Mouse (Mus musculus) MEL (cell line): ENCODE data around the gene 4930503B20Rik. TPM values are rescaled to one million over a fixed set of nuclear protein-coding genes. Genes with fewer than 3 reads are reported as not detected.

Experiments
- DNase-seq: peaks from one replicate; pipeline ENCODE4 v3.0.0; 2011; ENCODE audit warnings: low read depth, low spot score
- H3K27ac ChIP-seq: 2 replicates; pipeline ENCODE4 v1.5.1; 2012; ENCODE audit warnings: low read depth, mild to moderate bottlenecking, control low read depth, low read length, moderate library complexity; ENCODE audit not compliant: control insufficient read depth
- H3K27me3 ChIP-seq, 2 experiments: fragments of 150-350 bp in 1 of 2; sonication (generic) in 1 of 2; 2 replicates each; pipeline ENCODE4 v1.6.1; 2012; ENCODE audit warnings: low read length in 2 of 2, mild to moderate bottlenecking in 2 of 2, improper control_type of control experiment in 1 of 2, moderate library complexity in 1 of 2; ENCODE audit not compliant: insufficient read depth in 2 of 2, control insufficient read depth in 1 of 2
- H3K36me3 ChIP-seq, 2 experiments: 2 replicates each; pipeline ENCODE4 v1.6.1; 2012 to 2014; ENCODE audit warnings: low read length in 2 of 2, improper control_type of control experiment in 1 of 2, inconsistent platforms in 1 of 2, mild to moderate bottlenecking in 1 of 2; ENCODE audit not compliant: insufficient read depth in 2 of 2, control insufficient read depth in 1 of 2
- H3K4me1 ChIP-seq, 2 experiments: fragments of 150-350 bp in 1 of 2; sonication (generic) in 1 of 2; 2 replicates each; pipeline ENCODE4 v1.6.1; 2012; ENCODE audit warnings: low read length in 2 of 2, improper control_type of control experiment in 1 of 2, mild to moderate bottlenecking in 1 of 2; ENCODE audit not compliant: insufficient read depth in 2 of 2, control insufficient read depth in 1 of 2
- H3K4me3 ChIP-seq, 2 experiments: fragments of 150-350 bp in 1 of 2; sonication (generic) in 1 of 2; 2 replicates each; pipeline ENCODE4 v1.5.1; 2012; ENCODE audit warnings: low read depth in 2 of 2, low read length in 2 of 2, mild to moderate bottlenecking in 2 of 2, moderate library complexity in 2 of 2, control low read depth in 1 of 2, improper control_type of control experiment in 1 of 2; ENCODE audit not compliant: control insufficient read depth in 1 of 2, insufficient read depth in 1 of 2
- H3K79me2 ChIP-seq: 2 replicates; pipeline ENCODE4 v1.6.1; 2012; ENCODE audit warnings: mild to moderate bottlenecking, low read length, moderate library complexity; ENCODE audit not compliant: control insufficient read depth, poor library complexity, insufficient read depth
- H3K9ac ChIP-seq: 2 replicates; pipeline ENCODE4 v1.6.1; 2012; ENCODE audit warnings: low read depth, mild to moderate bottlenecking, control low read depth, low read length, moderate library complexity; ENCODE audit not compliant: control insufficient read depth, poor library complexity, severe bottlenecking
- H3K9me3 ChIP-seq: fragments of 150-350 bp; sonication (generic); replicated peaks from 2 replicates; pipeline ENCODE4 v1.6.1; 2012; ENCODE audit warnings: mild to moderate bottlenecking, low read length, improper control_type of control experiment, moderate library complexity; ENCODE audit not compliant: insufficient read depth
- CHD2 ChIP-seq: IDR thresholded peaks from 2 replicates; pipeline ENCODE4 v1.6.1; 2011; ENCODE audit warnings: low read length, improper control_type of control experiment
- CTCF ChIP-seq, 3 experiments: IDR thresholded peaks in 2 of 3; conservative IDR thresholded peaks in 1 of 3; 2 replicates each; pipeline ENCODE4 v1.5.1; 2011 to 2012; ENCODE audit warnings: low read length in 3 of 3, low read depth in 2 of 3, mild to moderate bottlenecking in 2 of 3, improper control_type of control experiment in 1 of 3, inconsistent platforms in 1 of 3, mixed read lengths in 1 of 3, moderate library complexity in 1 of 3; ENCODE audit not compliant: control insufficient read depth in 1 of 3, insufficient read depth in 1 of 3, poor library complexity in 1 of 3, severe bottlenecking in 1 of 3
- ELF1 ChIP-seq: IDR thresholded peaks from 2 replicates; pipeline ENCODE4 v1.6.1; 2014; ENCODE audit warnings: low read depth, mild to moderate bottlenecking, inconsistent platforms, low read length, improper control_type of control experiment, moderate library complexity
- ETS1 ChIP-seq: IDR thresholded peaks from 2 replicates; pipeline ENCODE4 v1.6.1; 2012; ENCODE audit warnings: low read depth, mild to moderate bottlenecking, inconsistent platforms, low read length, improper control_type of control experiment, moderate library complexity
- GATA1 ChIP-seq: IDR thresholded peaks from 2 replicates; pipeline ENCODE4 v1.6.1; 2011; ENCODE audit warnings: low read depth, low read length, improper control_type of control experiment
- HCFC1 ChIP-seq: IDR thresholded peaks from 2 replicates; pipeline ENCODE4 v1.6.1; 2012; ENCODE audit warnings: low read depth, mild to moderate bottlenecking, inconsistent platforms, low read length, improper control_type of control experiment, moderate library complexity
- MAX ChIP-seq: IDR thresholded peaks from 2 replicates; pipeline ENCODE4 v1.6.1; 2011; ENCODE audit warnings: low read length, improper control_type of control experiment
- MEF2A ChIP-seq: IDR thresholded peaks from 2 replicates; pipeline ENCODE4 v1.6.1; 2014; ENCODE audit warnings: low read depth, mild to moderate bottlenecking, inconsistent platforms, low read length, improper control_type of control experiment; ENCODE audit not compliant: poor library complexity, insufficient replicate concordance, severe bottlenecking; ENCODE audit errors: extremely low read depth
- MYB ChIP-seq: IDR thresholded peaks from 2 replicates; pipeline ENCODE4 v1.6.1; 2011; ENCODE audit warnings: mild to moderate bottlenecking, low read depth, low read length, improper control_type of control experiment
- NELFE ChIP-seq: IDR thresholded peaks from 2 replicates; pipeline ENCODE4 v1.6.1; 2011; ENCODE audit warnings: low read depth, low read length, improper control_type of control experiment
- NRF1 ChIP-seq: IDR thresholded peaks from 2 replicates; pipeline ENCODE4 v1.6.1; 2014; ENCODE audit warnings: low read depth, mild to moderate bottlenecking, inconsistent platforms, low read length, improper control_type of control experiment, moderate library complexity; ENCODE audit not compliant: poor library complexity, insufficient read depth, severe bottlenecking
- POLR2AphosphoS5 ChIP-seq: IDR thresholded peaks from 2 replicates; pipeline ENCODE4 v1.6.1; 2012; ENCODE audit warnings: low read depth, borderline replicate concordance, mild to moderate bottlenecking, inconsistent platforms, low read length, moderate library complexity, mixed read lengths
- RAD21 ChIP-seq: IDR thresholded peaks from 2 replicates; pipeline ENCODE4 v1.6.1; 2011; ENCODE audit warnings: mild to moderate bottlenecking, low read depth, low read length, improper control_type of control experiment
- SMC3 ChIP-seq: IDR thresholded peaks from 2 replicates; pipeline ENCODE4 v1.6.1; 2011; ENCODE audit warnings: low read depth, low read length, improper control_type of control experiment
- TAL1 ChIP-seq: IDR thresholded peaks from 2 replicates; pipeline ENCODE4 v1.6.1; 2012; ENCODE audit warnings: mild to moderate bottlenecking, inconsistent platforms, low read length, moderate library complexity, mixed read lengths
- TBP ChIP-seq: IDR thresholded peaks from 2 replicates; pipeline ENCODE4 v1.8.0; 2011; ENCODE audit warnings: low read depth, low read length, improper control_type of control experiment
- TCF12 ChIP-seq: IDR thresholded peaks from 2 replicates; pipeline ENCODE4 v1.6.1; 2014; ENCODE audit warnings: low read depth, mild to moderate bottlenecking, inconsistent platforms, low read length, improper control_type of control experiment, moderate library complexity
- UBTF ChIP-seq: IDR thresholded peaks from 2 replicates; pipeline ENCODE4 v1.6.1; 2012; ENCODE audit warnings: low read depth, mild to moderate bottlenecking, inconsistent platforms, low read length, improper control_type of control experiment, moderate library complexity, borderline replicate concordance; ENCODE audit not compliant: insufficient read depth
- USF1 ChIP-seq: IDR thresholded peaks from 2 replicates; pipeline ENCODE4 v1.6.1; 2014; ENCODE audit warnings: low read depth, mild to moderate bottlenecking, inconsistent platforms, low read length, improper control_type of control experiment, moderate library complexity
- ZC3H11A ChIP-seq: IDR thresholded peaks from 2 replicates; pipeline ENCODE4 v1.6.1; 2012; ENCODE audit warnings: low read depth, mild to moderate bottlenecking, inconsistent platforms, low read length, improper control_type of control experiment
- ZKSCAN1 ChIP-seq: IDR thresholded peaks from 2 replicates; pipeline ENCODE4 v1.6.1; 2012; ENCODE audit warnings: low read depth, mild to moderate bottlenecking, inconsistent platforms, low read length, improper control_type of control experiment, moderate library complexity
- ZMIZ1 ChIP-seq: IDR thresholded peaks from 2 replicates; pipeline ENCODE4 v1.6.1; 2012; ENCODE audit warnings: low read depth, mild to moderate bottlenecking, inconsistent platforms, low read length, improper control_type of control experiment, moderate library complexity
- ZNF384 ChIP-seq: IDR thresholded peaks from 2 replicates; pipeline ENCODE4 v1.6.1; 2012; ENCODE audit warnings: low read depth, mild to moderate bottlenecking, inconsistent platforms, low read length, improper control_type of control experiment
- polyA plus RNA-seq, 2 experiments: library from polyadenylated mRNA; stranded (reverse) in 1 of 2; unstranded in 1 of 2; fragments of >175 nt in 1 of 2; fragments of >200 nt in 1 of 2; gene quantifications; 2 replicates each; pipeline versions ENCODE4 v1.2.1 to v1.2.4; 2012; ENCODE audit warnings: low replicate concordance in 2 of 2, low read depth in 1 of 2; ENCODE audit not compliant: insufficient read length in 2 of 2, insufficient read depth in 1 of 2, missing spikeins in 1 of 2
- total RNA-seq: library from RNA; depleted of rRNA; stranded (reverse); fragments of 300-350 nt; gene quantifications from 2 replicates; pipeline ENCODE4 v1.2.3, GENCODE M21; 2012

The 4930503B20Rik gene
- total and polyA plus RNA-seq, 3 experiments = 0.08 TPM; not detected in 2

DNA sequence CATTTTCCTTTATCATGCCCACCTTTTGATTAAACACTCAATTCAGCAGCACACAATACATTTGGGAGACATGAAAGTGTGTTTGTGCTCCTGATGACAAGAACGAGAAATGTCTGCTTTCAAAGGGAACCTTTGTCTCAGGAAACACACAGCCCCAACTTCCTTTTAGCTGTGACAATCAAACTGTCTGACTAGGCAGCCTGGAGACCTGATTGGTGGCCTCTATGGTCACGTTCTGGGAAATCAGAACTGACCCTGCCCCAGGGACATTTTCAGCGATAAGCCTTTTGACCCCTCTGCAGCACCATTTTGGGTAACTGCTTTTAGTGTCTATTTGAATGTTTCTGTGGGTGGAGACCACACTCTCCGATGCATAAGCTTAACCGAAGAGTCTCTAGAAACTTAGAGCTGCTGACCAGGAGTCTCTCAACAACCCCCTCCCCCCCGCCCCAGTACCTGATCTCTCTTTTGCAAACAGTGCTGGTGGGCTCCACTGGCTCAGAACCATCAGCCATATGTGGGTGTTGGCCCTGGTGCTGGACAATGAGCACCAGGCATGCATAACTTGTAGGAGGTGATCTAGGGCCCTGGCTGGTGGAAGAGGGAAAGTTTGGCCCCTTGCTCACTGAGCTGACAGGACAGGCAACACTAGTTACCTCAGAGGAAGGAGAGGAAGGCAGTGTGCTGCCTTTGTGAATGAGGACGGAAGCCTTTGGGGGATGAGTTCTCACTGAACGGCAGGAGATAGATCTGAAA lies 22.7 kb downstream of the 4930503B20Rik start:
- Histone ChIP-seq H3K79me2 (no peaks in the 10 kb centered on the region), H3K27ac (no peak overlapping the region), H3K9ac (no peak overlapping the region)
- TF ChIP-seq ZKSCAN1 (no peak), RAD21 (no peak), HCFC1 (no peak), SMC3 (no peak), TAL1 (no peak), USF1 (no peak), TCF12 (no peak), ELF1 (no peak), CTCF (IDR thresholded peaks at IDR 0.05 in 2 of 3, conservative IDR thresholded peaks at IDR 0.05 in 1 of 3; ENCODE audit: control insufficient read depth in 1 of 3, insufficient read depth in 1 of 3, low read depth in 2 of 3, low read length in 3 of 3, poor library complexity in 1 of 3, severe bottlenecking in 1 of 3) (no peak), TBP (no peak), POLR2AphosphoS5 (no peak), NRF1 (no peak), ZC3H11A (no peak), UBTF (no peak)
- TF ChIP-seq, all 39 proteins: peak for 0
- Histone ChIP-seq H3K27me3 (peaks cover 0 to 5% of the 10 kb centered on the region in 2 experiments; a peak in 1 of 4 replicates), H3K4me1 (no peaks in the 10 kb centered on the region), H3K9me3 (no peaks in the 10 kb centered on the region), H3K4me3 (no peak overlapping the region), H3K36me3 (no peaks in the 10 kb centered on the region)
- DNase-seq = no peak

DNA sequence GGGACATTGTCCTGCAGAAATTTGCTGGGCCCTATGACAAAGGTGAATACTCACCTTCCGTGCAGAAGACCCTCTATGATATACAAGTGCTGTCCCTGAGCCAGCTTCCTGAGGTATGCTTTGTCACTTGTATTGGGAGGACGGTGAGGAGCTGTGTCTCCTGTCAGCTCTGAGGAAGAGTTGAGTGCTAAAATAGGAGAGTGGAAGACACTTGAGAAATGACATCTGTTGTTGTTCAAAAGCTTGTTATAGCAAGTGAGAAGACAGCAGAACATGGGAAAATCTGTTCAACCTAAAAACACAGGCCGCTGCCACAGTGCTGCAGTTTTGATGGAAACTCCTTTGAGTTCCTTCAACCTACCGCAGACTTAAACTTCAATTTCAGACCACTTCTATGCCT lies 25.4 kb downstream of the 4930503B20Rik start:
- no peaks in the 10 kb centered on the region for H3K9me3 ChIP-seq
- no peak for TF ChIP-seq ZNF384
- no peak for TF ChIP-seq MEF2A
- no peak for TF ChIP-seq TCF12
- TF ChIP-seq ZMIZ1 = no peak
- TF ChIP-seq NRF1 = no peak
- TF ChIP-seq MAX = no peak
- no peak for TF ChIP-seq TAL1
- TF ChIP-seq ETS1 = no peak
- TF ChIP-seq GATA1 = no peak
- TF ChIP-seq NELFE = no peak
- no peak for TF ChIP-seq RAD21
- TF ChIP-seq CHD2 = no peak
- TF ChIP-seq CTCF (IDR thresholded peaks at IDR 0.05 in 2 of 3, conservative IDR thresholded peaks at IDR 0.05 in 1 of 3; ENCODE audit: control insufficient read depth in 1 of 3, insufficient read depth in 1 of 3, low read depth in 2 of 3, low read length in 3 of 3, poor library complexity in 1 of 3, severe bottlenecking in 1 of 3) = no peak
- TF ChIP-seq MYB = no peak
- TF ChIP-seq ELF1 = no peak
- no peaks in the 10 kb centered on the region for H3K79me2 ChIP-seq
- no peak overlapping the region for H3K9ac ChIP-seq
- no peak for DNase-seq
- H3K36me3 ChIP-seq = no peaks in the 10 kb centered on the region
- no peak overlapping the region for H3K4me3 ChIP-seq
- H3K27ac ChIP-seq = no peak overlapping the region
- no peaks in the 10 kb centered on the region for H3K4me1 ChIP-seq
- peaks cover 0 to 5% of the 10 kb centered on the region in 2 experiments; a peak in 1 of 4 replicates for H3K27me3 ChIP-seq
